Mouse (Mus musculus) MEL-GATA-1-ER (cell line): Measurements from ENCODE around the gene Gm11114.

Experiments
- DNase-seq: peaks from one replicate; pipeline ENCODE4 v3.0.0-alpha.2; 2012; ENCODE audit warnings: low read depth; ENCODE audit errors: extremely low read depth

Gene Gm11114

GRCm38 (mm10) chr9:85357154-85357860 lies 44.7 kb downstream of the Gm11114 start:
- peak; percentile 44 for DNase-seq
